Mouse (Mus musculus): ENCODE results near the gene Irak1. TPM values are rescaled to one million over a fixed set of nuclear protein-coding genes. Genes with fewer than 3 reads are reported as not detected.

Irak1 gene
- polyA plus RNA-seq, 1 experiment from 2014 or later = 63.3 TPM

MicroRNAs within 50 kb of the gene (microRNA counts, 519-probe panel; counts per million panel counts)
- microRNA mmu-miR-718 = 341 counts per million, percentile 65 among the panel's probes with 10 or more counts

Small RNA genes lying within 50 kb of the gene (microRNA-seq; reads per million reads assigned to microRNA genes)
- gene Mir5132 (2.4 reads per million), gene Mir718 (not detected)

Other genes starting within 250 kb of the Irak1 start
- 0.97 and 1.2 TPM in 2 replicates for gene Srpk3, start 249.5 kb downstream of the Irak1 start, polyA plus RNA-seq (2016; fragmentation: Nextera tagmentation; extraction: Ambion mirVana)
- 173 and 177 TPM in 2 replicates for gene Idh3g, start 237.0 kb downstream of the Irak1 start, polyA plus RNA-seq (2016; fragmentation: Nextera tagmentation; extraction: Ambion mirVana)
- 119 and 124 TPM in 2 replicates for gene Ssr4, start 236.9 kb downstream of the Irak1 start, polyA plus RNA-seq (2016; fragmentation: Nextera tagmentation; extraction: Ambion mirVana)
- gene Pdzd4, start 198.9 kb downstream of the Irak1 start, polyA plus RNA-seq (2016; fragmentation: Nextera tagmentation; extraction: Ambion mirVana) = 0.66 and 0.81 TPM in 2 replicates
- gene Avpr2, start 131.8 kb downstream of the Irak1 start, polyA plus RNA-seq (2016; fragmentation: Nextera tagmentation; extraction: Ambion mirVana) = 0.16 TPM in 1 of 2 replicates, not detected in the other
- 3.0 and 5.0 TPM in 2 replicates for gene L1cam, start 127.8 kb downstream of the Irak1 start, polyA plus RNA-seq (2016; fragmentation: Nextera tagmentation; extraction: Ambion mirVana)
- 2.0 and 3.2 TPM in 2 replicates for gene Arhgap4, start 102.0 kb downstream of the Irak1 start, polyA plus RNA-seq (2016; fragmentation: Nextera tagmentation; extraction: Ambion mirVana)
- gene Naa10, start 102.0 kb downstream of the Irak1 start, polyA plus RNA-seq (2016; fragmentation: Nextera tagmentation; extraction: Ambion mirVana) = 171 and 175 TPM in 2 replicates
- gene Renbp, start 93.1 kb downstream of the Irak1 start, polyA plus RNA-seq (2016; fragmentation: Nextera tagmentation; extraction: Ambion mirVana) = 17.3 and 18.7 TPM in 2 replicates
- gene Hcfc1, start 57.6 kb downstream of the Irak1 start, polyA plus RNA-seq (2016; fragmentation: Nextera tagmentation; extraction: Ambion mirVana) = 83.4 and 89.9 TPM in 2 replicates
- gene Opn1mw, start 103.5 kb upstream of the Irak1 start, polyA plus RNA-seq (2016; fragmentation: Nextera tagmentation; extraction: Ambion mirVana) = not detected in 2 replicates
- 13.7 and 14.4 TPM in 2 replicates for gene Mecp2, start 111.4 kb upstream of the Irak1 start, polyA plus RNA-seq (2016; fragmentation: Nextera tagmentation; extraction: Ambion mirVana)
- gene Tex28, start 143.9 kb upstream of the Irak1 start, polyA plus RNA-seq (2016; fragmentation: Nextera tagmentation; extraction: Ambion mirVana) = not detected in 2 replicates
- gene Tktl1, start 153.3 kb upstream of the Irak1 start, polyA plus RNA-seq (2016; fragmentation: Nextera tagmentation; extraction: Ambion mirVana) = not detected in 2 replicates
- 265 and 269 TPM in 2 replicates for gene Flna, start 225.9 kb upstream of the Irak1 start, polyA plus RNA-seq (2016; fragmentation: Nextera tagmentation; extraction: Ambion mirVana)
- 22.2 and 25.7 TPM in 2 replicates for gene Emd, start 230.8 kb upstream of the Irak1 start, polyA plus RNA-seq (2016; fragmentation: Nextera tagmentation; extraction: Ambion mirVana)
- gene Rpl10, start 246.9 kb upstream of the Irak1 start, polyA plus RNA-seq (2016; fragmentation: Nextera tagmentation; extraction: Ambion mirVana) = 800 and 812 TPM in 2 replicates

All from forebrain, embryonic 10.5 days (tissue).